Mouse (Mus musculus): ENCODE measurements around the gene Stard8. TPM values are rescaled to one million over a fixed set of nuclear protein-coding genes. Genes with fewer than 3 reads are reported as not detected.

The Stard8 gene
- 10 to 100 TPM; 28.1 to 32.6 TPM for total RNA-seq (2023)

DNA sequence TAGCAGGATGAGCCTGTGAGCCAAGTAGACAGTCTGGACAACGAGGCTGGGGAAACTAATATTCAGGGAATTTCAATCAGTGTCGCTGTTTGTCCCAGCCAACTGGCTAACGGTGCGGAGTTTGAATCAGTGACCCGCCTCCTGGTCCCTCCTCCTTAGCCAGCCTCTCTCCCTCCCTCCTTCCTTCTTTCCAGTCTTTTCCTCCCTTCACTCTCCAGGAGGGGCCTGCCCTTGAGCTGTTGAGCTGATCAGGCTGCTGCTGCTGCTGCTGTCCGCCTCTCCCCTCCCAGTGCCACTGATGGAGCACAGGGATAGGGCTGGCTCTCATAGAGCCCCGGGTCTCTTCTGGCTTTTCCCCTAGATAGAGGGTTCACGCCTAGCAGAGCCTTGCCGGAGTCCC lies at the start of gene Stard8:
Stard8 (plus strand) TSS at position 203 of the 400 bp plus-strand sequence.

Other genes with a start within 250 kb of the Stard8 start
- 1 to 10 TPM; 8.9 TPM for gene Ophn1, start 112.2 kb upstream of the Stard8 start, total RNA-seq (2023)
- 10 to 100 TPM; 25.3 to 25.8 TPM for gene Yipf6, start 66.9 kb upstream of the Stard8 start, total RNA-seq (2023)
- 1 to 10 TPM; 7.1 to 7.3 TPM for gene Efnb1, start 132.9 kb downstream of the Stard8 start, total RNA-seq (2023)

Data from monocyte, adult 59 days (primary cell).